Mouse (Mus musculus): ENCODE results near the gene Tecr.

Tecr gene

GRCm38 (mm10) chr8:83535736-83536135, 72.0 kb downstream of the Tecr start, which contains the start of gene Olfr370:
Gene Olfr370, plus strand, starts transcription at chr8:83535780.
- DNase-seq, result no peak

- no peak for DNase-seq
Measured at GRCm38 (mm10) chr8:83534802-83535201, 73.0 kb downstream of the Tecr start.
